Mouse (Mus musculus): ENCODE results near the gene Nfib.

DNA sequence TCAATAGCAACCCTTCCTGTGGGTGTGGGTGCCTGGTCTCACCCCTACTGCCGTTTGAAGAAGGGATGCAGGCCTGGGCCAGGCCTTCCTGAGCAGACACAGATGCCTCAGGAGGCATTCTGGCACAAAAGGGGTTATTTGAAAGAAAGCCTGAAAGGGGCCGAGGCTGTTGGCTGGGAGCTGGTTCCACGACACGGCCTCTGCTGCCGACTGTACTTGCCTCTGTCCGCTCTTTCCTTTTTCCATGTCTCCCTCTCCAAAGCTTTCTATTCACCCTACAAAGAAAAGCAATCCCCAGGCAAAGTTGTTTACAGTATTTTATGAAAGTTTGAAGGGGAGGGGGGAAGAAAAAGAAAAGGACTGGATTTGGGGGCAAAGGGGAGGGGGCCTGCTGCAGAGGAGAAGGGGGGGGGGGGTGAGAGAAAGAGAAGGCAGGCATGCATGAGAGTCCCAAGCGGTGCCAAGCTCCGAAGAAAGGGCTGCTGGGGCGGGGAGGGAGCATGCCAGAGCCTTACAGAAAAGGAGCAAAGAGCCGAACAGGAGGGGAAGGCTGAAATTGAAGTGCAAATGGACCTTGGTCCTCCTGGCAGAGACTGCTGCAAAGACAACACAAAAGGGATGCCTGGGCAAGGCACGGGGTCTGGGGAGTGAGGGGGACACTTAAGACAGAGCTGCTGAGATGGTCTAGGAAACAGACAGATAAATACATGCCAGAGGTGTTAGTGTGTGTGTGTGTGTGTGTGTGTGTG lies 172.9 kb downstream of the Nfib start:
- no peak for TF ChIP-seq POLR2AphosphoS2 (IDR thresholded peaks at IDR 0.05; ENCODE audit: insufficient read length, low read depth)
- no peak for TF ChIP-seq POLR2A (IDR thresholded peaks at IDR 0.05; ENCODE audit: insufficient read length, low read depth)
- no peak for TF ChIP-seq MYOD1 (IDR thresholded peaks at IDR 0.05; ENCODE audit: control insufficient read depth in 1 of 3, insufficient read length in 2 of 3, low read depth in 2 of 3)
- TF ChIP-seq SRF (IDR thresholded peaks at IDR 0.05; ENCODE audit: control insufficient read depth, insufficient read length, low read depth): no peak
- no peak for TF ChIP-seq TCF12 (IDR thresholded peaks at IDR 0.05; ENCODE audit: insufficient read depth, poor library complexity, severe bottlenecking)
- TF ChIP-seq MYOG (IDR thresholded peaks at IDR 0.05; ENCODE audit: control insufficient read depth in 1 of 3, insufficient read depth in 1 of 3, insufficient read length in 2 of 3, low read depth in 2 of 3): no peak

Measured in myocyte (in vitro differentiated cells).